In genomic region chr6:124732476-124733370, GRCm38 (mm10) we compare ENCODE assay signal across 8 mouse cellular contexts. TPM values are rescaled to one million over a fixed set of nuclear protein-coding genes. Genes with fewer than 3 reads are reported as not detected.
DNase-seq lines count a peak whose midpoint lies in the region; ATAC-seq and TF ChIP-seq lines count a peak whose summit lies in the region.

No protein-coding gene starts in this region.

- no peaks in the 10 kb centered on the region for H3K36me3 ChIP-seq in kidney, embryonic 14.5 days (ENCODE audit: control insufficient read depth, insufficient read depth, low read length)
- peaks cover 19% of the 10 kb centered on the region for H3K36me3 ChIP-seq in macrophage (ENCODE audit: inconsistent target)
- no peaks in the 10 kb centered on the region for H3K36me3 ChIP-seq in forebrain, postnatal 0 days (ENCODE audit: insufficient read depth)

- peak overlapping the region; percentile 9; the same call in 1 of the 2 replicates for H3K4me3 ChIP-seq in kidney, embryonic 14.5 days (ENCODE audit: low read length)
- peak overlapping the region; percentile 98 for H3K4me3 ChIP-seq in macrophage (ENCODE audit: inconsistent target)
- no peak overlapping the region for H3K4me3 ChIP-seq in forebrain, postnatal 0 days (ENCODE audit: low read depth, low read length)

- peaks cover 54% of the 10 kb centered on the region for H3K79me2 ChIP-seq in macrophage (ENCODE audit: inconsistent target)

- H3K27me3 ChIP-seq in kidney, embryonic 14.5 days (ENCODE audit: control insufficient read depth, insufficient read depth, low read length) = no peaks in the 10 kb centered on the region
- H3K27me3 ChIP-seq in forebrain, postnatal 0 days (ENCODE audit: insufficient read depth, low read length) = no peaks in the 10 kb centered on the region

- H3K27ac ChIP-seq in kidney, embryonic 14.5 days (ENCODE audit: low read depth, low read length) = no peak overlapping the region
- H3K27ac ChIP-seq in macrophage = peak overlapping the region; percentile 98
- no peak overlapping the region for H3K27ac ChIP-seq in forebrain, postnatal 0 days (ENCODE audit: low read depth, low read length)

- no peak for DNase-seq in kidney, adult 9 months
- peak; percentile 65 for DNase-seq in R1 (ENCODE audit: low read depth, low spot score)
- peak; percentile 79 for DNase-seq in induced T-regulatory cell, adult 2 months (ENCODE audit: low read depth)
- DNase-seq in testis, postnatal 14 days (ENCODE audit: low spot score) = no peak
- no peak for DNase-seq in right cerebral cortex, postnatal 25 days
- no peak for DNase-seq in forebrain, postnatal 0 days

- H3K4me2 ChIP-seq in kidney, embryonic 14.5 days (replicated peaks; ENCODE audit: low read depth, low read length) = 0 out of 2 replicates have a peak overlapping the region, but pooled peaks have one; percentile 8
- H3K4me2 ChIP-seq in forebrain, postnatal 0 days (ENCODE audit: low read depth) = no peak overlapping the region

- no peak for TF ChIP-seq CTCF in forebrain, postnatal 0 days (IDR thresholded peaks at IDR 0.05; ENCODE audit: low read depth)

- H3K4me1 ChIP-seq in kidney, embryonic 14.5 days (ENCODE audit: control insufficient read depth, insufficient read depth, low read length) = 0 out of 2 replicates have a peak, but pooled peaks cover 7% of the 10 kb centered on the region
- H3K4me1 ChIP-seq in forebrain, postnatal 0 days (ENCODE audit: insufficient read depth) = no peaks in the 10 kb centered on the region

- WGBS in kidney, embryonic 14.5 days = 41% methylated on average over 19 of the region's 19 CpGs
- under 1% methylated on average over 18 of the region's 19 CpGs for WGBS in macrophage (ENCODE audit: missing documents)
- WGBS in forebrain, postnatal 0 days = 55% methylated on average over 19 of the region's 19 CpGs

- no peak overlapping the region; the same call in 1 of the 2 replicates for H3K9ac ChIP-seq in kidney, embryonic 14.5 days (ENCODE audit: low read depth, low read length)
- H3K9ac ChIP-seq in forebrain, postnatal 0 days = no peak overlapping the region

- no peaks in the 10 kb centered on the region for H3K9me3 ChIP-seq in kidney, embryonic 14.5 days (ENCODE audit: control insufficient read depth, low read length)
- no peaks in the 10 kb centered on the region for H3K9me3 ChIP-seq in forebrain, postnatal 0 days (ENCODE audit: low read length)

- peak; percentile 36; the same call in 1 of the 2 replicates for ATAC-seq in kidney, embryonic 14.5 days (ENCODE audit: low FRiP score, low TSS enrichment)
- ATAC-seq in forebrain, postnatal 0 days = no peak

RNA-seq across cellular contexts. Expression of gene Ptpn6, which starts 5.8 kb away (rescaled TPM):
- 10.0 and 12.9 TPM in 2 replicates for polyA plus RNA-seq in kidney, embryonic 14.5 days (2014; fragmentation: Nextera tagmentation; extraction: Ambion mirVana)
- 100 to 1,000 TPM in 17 of 26 experiments, 10 to 100 TPM in 9; 26.9 to 536 (median 152) TPM for total RNA-seq in macrophage (2018; cell fraction: chromatin; rRNA removed)
- total RNA-seq in macrophage (2018; cell fraction: cytosol; rRNA removed) = 100 to 1,000 TPM; 107 to 454 (median 253) TPM
- 100 to 1,000 TPM in 20 of 26 experiments, 10 to 100 TPM in 6; 52.4 to 435 (median 173) TPM for total RNA-seq in macrophage (2018; cell fraction: nucleus; rRNA removed)
- 172 to 251 TPM (median 215 TPM) in 3 replicates for polyA plus RNA-seq in macrophage (2018)
- 2.2 and 2.9 TPM in 2 replicates for total RNA-seq in forebrain, postnatal 0 days (2014; rRNA removed)
- polyA plus RNA-seq in forebrain, postnatal 0 days (2015; fragmentation: Nextera tagmentation; extraction: Ambion mirVana) = 3.6 and 3.8 TPM in 2 replicates

RNA-seq across cellular contexts. Expression of gene Grcc10, which starts 8.5 kb away (rescaled TPM):
- 564 and 762 TPM in 2 replicates for polyA plus RNA-seq in kidney, embryonic 14.5 days (2014; fragmentation: Nextera tagmentation; extraction: Ambion mirVana)
- 10 to 100 TPM in 19 of 26 experiments, 1 to 10 TPM in 7; 5.5 to 46.1 (median 17.1) TPM for total RNA-seq in macrophage (2018; cell fraction: chromatin; rRNA removed)
- 100 to 1,000 TPM; 123 to 226 (median 148) TPM for total RNA-seq in macrophage (2018; cell fraction: cytosol; rRNA removed)
- total RNA-seq in macrophage (2018; cell fraction: nucleus; rRNA removed) = 10 to 100 TPM; 14.9 to 66.2 (median 33.4) TPM
- 43.6 to 99.2 TPM (median 63.8 TPM) in 3 replicates for polyA plus RNA-seq in macrophage (2018)
- total RNA-seq in forebrain, postnatal 0 days (2014; rRNA removed) = 257 and 314 TPM in 2 replicates
- 699 and 862 TPM in 2 replicates for polyA plus RNA-seq in forebrain, postnatal 0 days (2015; fragmentation: Nextera tagmentation; extraction: Ambion mirVana)

RNA-seq across cellular contexts. Expression of gene Phb2, which starts 20.6 kb away (rescaled TPM):
- polyA plus RNA-seq in kidney, embryonic 14.5 days (2014; fragmentation: Nextera tagmentation; extraction: Ambion mirVana) = 341 and 402 TPM in 2 replicates
- 100 to 1,000 TPM in 1 of 26 experiments, 10 to 100 TPM in 25; 11.3 to 119 (median 57.5) TPM for total RNA-seq in macrophage (2018; cell fraction: chromatin; rRNA removed)
- 100 to 1,000 TPM in 18 of 26 experiments, 10 to 100 TPM in 8; 83.7 to 131 (median 112) TPM for total RNA-seq in macrophage (2018; cell fraction: cytosol; rRNA removed)
- total RNA-seq in macrophage (2018; cell fraction: nucleus; rRNA removed) = 100 to 1,000 TPM in 1 of 26 experiments, 10 to 100 TPM in 25; 24.0 to 112 (median 50.6) TPM
- 84.2 to 177 TPM (median 93.5 TPM) in 3 replicates for polyA plus RNA-seq in macrophage (2018)
- 200 and 215 TPM in 2 replicates for total RNA-seq in forebrain, postnatal 0 days (2014; rRNA removed)
- polyA plus RNA-seq in forebrain, postnatal 0 days (2015; fragmentation: Nextera tagmentation; extraction: Ambion mirVana) = 271 TPM in 2 replicates

RNA-seq across cellular contexts. Expression of gene Emg1, which starts 20.7 kb away (rescaled TPM):
- 233 and 278 TPM in 2 replicates for polyA plus RNA-seq in kidney, embryonic 14.5 days (2014; fragmentation: Nextera tagmentation; extraction: Ambion mirVana)
- total RNA-seq in macrophage (2018; cell fraction: chromatin; rRNA removed) = 10 to 100 TPM; 11.1 to 60.8 (median 35.7) TPM
- total RNA-seq in macrophage (2018; cell fraction: cytosol; rRNA removed) = 10 to 100 TPM; 30.5 to 51.4 (median 41.6) TPM
- 10 to 100 TPM; 15.4 to 73.7 (median 34.2) TPM for total RNA-seq in macrophage (2018; cell fraction: nucleus; rRNA removed)
- 27.4 to 82.6 TPM (median 54.2 TPM) in 3 replicates for polyA plus RNA-seq in macrophage (2018)
- 105 TPM in 2 replicates for total RNA-seq in forebrain, postnatal 0 days (2014; rRNA removed)
- polyA plus RNA-seq in forebrain, postnatal 0 days (2015; fragmentation: Nextera tagmentation; extraction: Ambion mirVana) = 96.2 and 116 TPM in 2 replicates

RNA-seq across cellular contexts. Expression of gene Gm45234, which starts 23.1 kb away (rescaled TPM):
- polyA plus RNA-seq in kidney, embryonic 14.5 days (2014; fragmentation: Nextera tagmentation; extraction: Ambion mirVana) = not detected in 2 replicates
- 1 to 10 TPM in 1 of 26 experiments, not detected in 25; 2.2 TPM for total RNA-seq in macrophage (2018; cell fraction: chromatin; rRNA removed)
- under 1 TPM in 7 of 26 experiments, not detected in 19; 0.10 to 0.44 (median 0.19) TPM for total RNA-seq in macrophage (2018; cell fraction: cytosol; rRNA removed)
- under 1 TPM in 1 of 26 experiments, not detected in 25; 0.28 TPM for total RNA-seq in macrophage (2018; cell fraction: nucleus; rRNA removed)
- not detected in 3 replicates for polyA plus RNA-seq in macrophage (2018)
- not detected in 2 replicates for total RNA-seq in forebrain, postnatal 0 days (2014; rRNA removed)
- 0.11 TPM in 1 of 2 replicates, not detected in the other for polyA plus RNA-seq in forebrain, postnatal 0 days (2015; fragmentation: Nextera tagmentation; extraction: Ambion mirVana)

Comparison
In these comparisons a context has a peak if more than half of its experiments do, and no peak if none do; other contexts are left out.
1. DNase-seq: peak in R1 (single experiment) and induced T-regulatory cell, adult 2 months (single experiment); none in kidney, adult 9 months (single experiment), testis, postnatal 14 days (single experiment), right cerebral cortex, postnatal 25 days (single experiment) and forebrain, postnatal 0 days (single experiment).
2. RNA of gene Ptpn6, which starts 5.8 kb away (polyA plus RNA-seq): 172 to 251 TPM in macrophage; 10.0 to 12.9 TPM in kidney, embryonic 14.5 days and 3.6 to 3.8 TPM in forebrain, postnatal 0 days; every median in the first group is over 10 times any median in the second.